Mouse (Mus musculus) liver, embryonic 16.5 days (tissue): ENCODE data around the gene Glipr1. TPM values are rescaled to one million over a fixed set of nuclear protein-coding genes. Genes with fewer than 3 reads are reported as not detected.

Source experiments
- ATAC-seq: fragments of 200-750 bp; cut with Nextera tagmentation; 2 replicates; pipeline ENCODE4 v1.8.0; 2017; ENCODE audit warnings: low read depth, mild to moderate bottlenecking, moderate number of reproducible peaks, moderate library complexity
- H3K27ac ChIP-seq: fragments of 300-500 bp; sonication (generic); 2 replicates; pipeline ENCODE4 v1.5.1; 2014; ENCODE audit warnings: mild to moderate bottlenecking, low read length
- H3K27me3 ChIP-seq: fragments of 300-500 bp; sonication (generic); 2 replicates; pipeline ENCODE4 v1.6.1; 2014; ENCODE audit warnings: low read depth, low read length, mixed read lengths; ENCODE audit not compliant: control insufficient read depth, insufficient read depth
- H3K36me3 ChIP-seq: fragments of 300-500 bp; sonication (generic); 2 replicates; pipeline ENCODE4 v1.6.1; 2014; ENCODE audit warnings: mild to moderate bottlenecking; ENCODE audit not compliant: control insufficient read depth, insufficient read depth
- H3K4me1 ChIP-seq: fragments of 300-500 bp; sonication (generic); 2 replicates; pipeline ENCODE4 v1.6.1; 2014; ENCODE audit warnings: low read depth, low read length, mixed read lengths; ENCODE audit not compliant: control insufficient read depth
- H3K4me2 ChIP-seq: fragments of 300-500 bp; sonication (generic); 2 replicates; pipeline ENCODE4 v1.6.1; 2014; ENCODE audit warnings: low read depth, low read length, mixed read lengths
- H3K4me3 ChIP-seq: fragments of 300-500 bp; sonication (generic); 2 replicates; pipeline ENCODE4 v1.5.1; 2014; ENCODE audit warnings: low read depth, mild to moderate bottlenecking, low read length
- H3K9ac ChIP-seq: fragments of 300-500 bp; sonication (generic); 2 replicates; pipeline ENCODE4 v1.6.1; 2014; ENCODE audit warnings: low read depth, low read length
- H3K9me3 ChIP-seq: fragments of 300-500 bp; sonication (generic); replicated peaks from 2 replicates; pipeline ENCODE4 v1.6.1; 2016; ENCODE audit warnings: low read length; ENCODE audit not compliant: control insufficient read depth
- WGBS: fragments of 180-500 bp; shearing (Covaris S2); extraction: QIAGEN DNeasy Blood & Tissue Kit; methylation state at CpG from one replicate; pipeline ENCODE4 v1.1.7; 2014; ENCODE audit not compliant: insufficient replicate concordance; 5-methylcytosine and 5-hydroxymethylcytosine counted together
- polyA plus RNA-seq: library from polyadenylated mRNA; unstranded; fragments of >200 nt; fragmentation: Nextera tagmentation; extraction: Ambion mirVana; gene quantifications from 2 replicates; pipeline ENCODE4 v1.2.1, GENCODE M21; 2015

The Glipr1 gene
- polyA plus RNA-seq, 1 experiment from 2014 or later: 7.6 TPM

- no peaks in the 10 kb centered on the region for H3K27me3 ChIP-seq
- WGBS: 52% methylated on average over 4 of the region's 4 CpGs
- H3K4me3 ChIP-seq: no peak overlapping the region
- no peak overlapping the region for H3K4me2 ChIP-seq
- no peaks in the 10 kb centered on the region for H3K36me3 ChIP-seq
- H3K27ac ChIP-seq: no peak overlapping the region
- no peaks in the 10 kb centered on the region for H3K9me3 ChIP-seq
- H3K9ac ChIP-seq: no peak overlapping the region
- no peaks in the 10 kb centered on the region for H3K4me1 ChIP-seq
- ATAC-seq: no peak
Observed at GRCm38 (mm10) chr10:111949008-111949407, 53.4 kb downstream of the Glipr1 start.

DNA sequence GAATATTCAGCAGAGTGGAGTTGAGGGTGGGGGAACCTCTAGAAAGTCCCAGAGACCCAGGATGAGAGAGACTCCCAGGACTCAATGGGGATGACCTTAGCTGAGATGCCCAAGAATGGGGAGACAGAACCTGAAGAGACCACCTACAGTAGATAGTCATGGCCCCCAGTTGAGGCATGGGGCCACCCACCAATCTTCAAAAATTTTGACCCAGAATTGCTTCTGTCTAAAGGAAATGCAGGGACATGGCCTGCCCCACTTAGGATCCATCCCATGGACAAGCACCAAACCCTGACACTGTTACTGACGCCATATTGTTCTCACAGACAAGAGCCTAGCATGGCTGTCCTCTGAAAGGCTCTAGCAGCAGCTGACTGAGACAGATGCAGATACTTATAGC lies 54.4 kb downstream of the Glipr1 start:
- Histone ChIP-seq H3K36me3 (no peaks in the 10 kb centered on the region), H3K27me3 (no peaks in the 10 kb centered on the region), H3K4me3 (no peak overlapping the region), H3K9me3 (no peaks in the 10 kb centered on the region), H3K27ac (no peak overlapping the region), H3K9ac (no peak overlapping the region), H3K4me1 (no peaks in the 10 kb centered on the region), H3K4me2 (no peak overlapping the region)
- 64% methylated on average over 1 of the region's 1 CpGs for WGBS
- ATAC-seq: no peak

- no peak for ATAC-seq
- WGBS: 36% methylated on average over 3 of the region's 3 CpGs
- H3K9me3 ChIP-seq: no peaks in the 10 kb centered on the region
Observed at GRCm38 (mm10) chr10:111945563-111945962, 56.9 kb downstream of the Glipr1 start.

GRCm38 (mm10) chr10:111943026-111943425 lies 59.4 kb downstream of the Glipr1 start:
- no peak overlapping the region for H3K9ac ChIP-seq
- 55% methylated on average over 7 of the region's 7 CpGs for WGBS
- H3K4me3 ChIP-seq: no peak overlapping the region
- no peak overlapping the region for H3K4me2 ChIP-seq
- no peaks in the 10 kb centered on the region for H3K4me1 ChIP-seq
- H3K9me3 ChIP-seq: no peaks in the 10 kb centered on the region
- ATAC-seq: no peak
- H3K27me3 ChIP-seq: no peaks in the 10 kb centered on the region
- H3K36me3 ChIP-seq: no peaks in the 10 kb centered on the region
- H3K27ac ChIP-seq: no peak overlapping the region

More at GRCm38 (mm10) chr10:111945563-111945962, 56.9 kb downstream of the Glipr1 start:
- no peak overlapping the region for H3K4me2 ChIP-seq
- no peak overlapping the region for H3K4me3 ChIP-seq
- H3K4me1 ChIP-seq: no peaks in the 10 kb centered on the region
- no peak overlapping the region for H3K27ac ChIP-seq
- no peaks in the 10 kb centered on the region for H3K27me3 ChIP-seq
- H3K36me3 ChIP-seq: no peaks in the 10 kb centered on the region
- H3K9ac ChIP-seq: no peak overlapping the region

DNA sequence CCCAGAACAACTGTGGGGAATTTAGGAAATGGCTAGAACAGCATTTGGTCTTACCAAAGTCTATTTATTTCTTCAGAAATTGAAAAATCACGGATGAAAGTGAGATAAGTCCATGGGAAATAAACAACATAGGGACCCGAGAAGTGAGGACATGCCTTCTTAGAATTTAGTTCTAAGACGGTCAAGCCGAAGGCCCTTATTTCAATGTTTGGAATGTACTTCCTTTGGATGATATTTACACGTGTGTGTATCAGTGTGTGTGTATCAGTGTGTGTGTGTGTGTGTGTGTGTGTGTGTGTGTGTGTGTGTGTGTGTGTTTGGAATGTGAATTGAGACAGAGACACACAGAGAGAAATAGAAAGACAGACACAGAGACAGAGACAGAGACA lies 65.3 kb downstream of the Glipr1 start:
- no peak for ATAC-seq
- WGBS: 54% methylated on average over 5 of the region's 5 CpGs
- Histone ChIP-seq H3K27me3 (no peaks in the 10 kb centered on the region), H3K27ac (no peak overlapping the region), H3K9me3 (no peaks in the 10 kb centered on the region), H3K36me3 (no peaks in the 10 kb centered on the region), H3K4me3 (no peak overlapping the region), H3K9ac (no peak overlapping the region), H3K4me2 (no peak overlapping the region), H3K4me1 (no peaks in the 10 kb centered on the region)

- 19% methylated on average over 13 of the region's 13 CpGs for WGBS
- H3K4me3 ChIP-seq: no peak overlapping the region
- H3K9me3 ChIP-seq: no peaks in the 10 kb centered on the region
- H3K4me2 ChIP-seq: no peak overlapping the region
- no peaks in the 10 kb centered on the region for H3K27me3 ChIP-seq
- H3K4me1 ChIP-seq: no peaks in the 10 kb centered on the region
- no peak overlapping the region for H3K27ac ChIP-seq
- ATAC-seq: no peak
- no peak overlapping the region for H3K9ac ChIP-seq
- no peaks in the 10 kb centered on the region for H3K36me3 ChIP-seq
Observed at GRCm38 (mm10) chr10:111936491-111937145, 65.8 kb downstream of the Glipr1 start.

- no peak for ATAC-seq
- Histone ChIP-seq H3K27ac (no peak overlapping the region), H3K36me3 (no peaks in the 10 kb centered on the region), H3K27me3 (no peaks in the 10 kb centered on the region), H3K9ac (no peak overlapping the region), H3K4me3 (no peak overlapping the region), H3K9me3 (no peaks in the 10 kb centered on the region), H3K4me2 (no peak overlapping the region), H3K4me1 (no peaks in the 10 kb centered on the region)
- 61% methylated on average over 4 of the region's 4 CpGs for WGBS
Observed at GRCm38 (mm10) chr10:111936021-111936420, 66.4 kb downstream of the Glipr1 start.

Other genes starting within 250 kb of the Glipr1 start
- 16.1 and 17.2 TPM in 2 replicates for gene Krr1, start 30.0 kb downstream of the Glipr1 start, polyA plus RNA-seq
- gene Glipr1l1, start 57.6 kb upstream of the Glipr1 start, polyA plus RNA-seq: not detected in 2 replicates
- gene Glipr1l2, start 80.7 kb upstream of the Glipr1 start, polyA plus RNA-seq: not detected in 2 replicates
- gene Glipr1l3, start 157.7 kb upstream of the Glipr1 start, polyA plus RNA-seq: not detected in 2 replicates
- not detected in 2 replicates for gene Caps2, start 161.0 kb upstream of the Glipr1 start, polyA plus RNA-seq